9 mouse cellular contexts compared by ENCODE assay signal in genomic region chr5:144761161-144761868, GRCm38 (mm10). TPM values are rescaled to one million over a fixed set of nuclear protein-coding genes. Genes with fewer than 3 reads are reported as not detected.
DNase-seq lines count a peak whose midpoint lies in the region; ATAC-seq lines count a peak whose summit lies in the region.
"Had no signal": no experiment of that assay in that cellular context is flagged by ENCODE, and none has a peak within 500 bp of the region (broad histone marks: within the 10 kb centered on the region; RNA-seq: fewer than 3 reads in every experiment).

Gene Tmem130, minus strand, starts transcription at chr5:144761818.

- no peak within 1 kb of the TSS for H3K27ac ChIP-seq in heart, embryonic 10.5 days
- H3K27ac ChIP-seq in forebrain, embryonic 14.5 days (ENCODE audit: low read depth, low read length), result peak within 1 kb of the TSS; percentile 70
- no peak within 1 kb of the TSS for H3K27ac ChIP-seq in liver, embryonic 12.5 days

- H3K4me2 ChIP-seq in forebrain, embryonic 14.5 days (ENCODE audit: low read length), result peak within 1 kb of the TSS; percentile 62
- H3K4me2 ChIP-seq in liver, embryonic 12.5 days, result peak within 1 kb of the TSS; percentile 52

- H3K36me3 ChIP-seq in heart, embryonic 10.5 days, result no peaks in the 10 kb centered on the region
- no peaks in the 10 kb centered on the region for H3K36me3 ChIP-seq in forebrain, embryonic 14.5 days (ENCODE audit: control insufficient read depth, insufficient read depth, low read length)
- H3K36me3 ChIP-seq in liver, embryonic 12.5 days, result no peaks in the 10 kb centered on the region

- WGBS in heart, embryonic 10.5 days, result under 1% methylated on average over 38 of the region's 38 CpGs
- 2% methylated on average over 36 of the region's 38 CpGs for WGBS in forebrain, embryonic 14.5 days
- 7% methylated on average over 38 of the region's 38 CpGs for WGBS in liver, embryonic 12.5 days (ENCODE audit: insufficient replicate concordance)

- no peak for DNase-seq in heart, embryonic 10.5 days (ENCODE audit: low spot score)
- no peak for DNase-seq in heart, postnatal 10 days
- DNase-seq in brain, embryonic 18.5 days (ENCODE audit: low read depth, low spot score), result peak; percentile 68
- DNase-seq in forebrain, embryonic 14.5 days (ENCODE audit: low spot score), result peak; percentile 75
- DNase-seq in kidney, postnatal 25 days, result peak; percentile 9 to 60
- peak; percentile 90 to 93 for DNase-seq in right cerebral cortex, postnatal 10 days (ENCODE audit: low spot score in 2 of 2)
- DNase-seq in spleen, postnatal 36 days (ENCODE audit: low spot score in 2 of 2), result no peak

- H3K27me3 ChIP-seq in heart, embryonic 10.5 days (ENCODE audit: insufficient read depth, poor library complexity, severe bottlenecking), result peaks cover 48% of the 10 kb centered on the region
- 0 out of 2 replicates have a peak, but pooled peaks cover 5% of the 10 kb centered on the region for H3K27me3 ChIP-seq in forebrain, embryonic 14.5 days (replicated peaks; ENCODE audit: control insufficient read depth, insufficient read depth, low read length)
- peaks cover 45% of the 10 kb centered on the region for H3K27me3 ChIP-seq in liver, embryonic 12.5 days (replicated peaks)

- peaks cover 12% of the 10 kb centered on the region for H3K4me1 ChIP-seq in heart, embryonic 10.5 days
- H3K4me1 ChIP-seq in forebrain, embryonic 14.5 days (ENCODE audit: control insufficient read depth, insufficient read depth, low read length), result peaks cover 11% of the 10 kb centered on the region; the same call in 1 of the 2 replicates
- peaks cover 7% of the 10 kb centered on the region; the same call in 1 of the 2 replicates for H3K4me1 ChIP-seq in liver, embryonic 12.5 days

- peak within 1 kb of the TSS; percentile 51 for H3K4me3 ChIP-seq in heart, embryonic 10.5 days
- peak within 1 kb of the TSS; percentile 46 for H3K4me3 ChIP-seq in forebrain, embryonic 14.5 days (ENCODE audit: low read depth, low read length)
- peak within 1 kb of the TSS; percentile 22 for H3K4me3 ChIP-seq in liver, embryonic 12.5 days

- H3K9me3 ChIP-seq in heart, embryonic 10.5 days, result no peaks in the 10 kb centered on the region
- H3K9me3 ChIP-seq in forebrain, embryonic 14.5 days (replicated peaks; ENCODE audit: control insufficient read depth, low read length), result no peaks in the 10 kb centered on the region
- H3K9me3 ChIP-seq in liver, embryonic 12.5 days (replicated peaks), result no peaks in the 10 kb centered on the region

- peak within 1 kb of the TSS; percentile 70 for H3K9ac ChIP-seq in forebrain, embryonic 14.5 days (ENCODE audit: low read length)
- no peak within 1 kb of the TSS for H3K9ac ChIP-seq in liver, embryonic 12.5 days

- ATAC-seq in forebrain, embryonic 14.5 days, result peak; percentile 84
- ATAC-seq in liver, embryonic 12.5 days, result peak; percentile 27

- intact Hi-C loops in heart, postnatal 10 days (cut with DNase I), result no loop called here

RNA-seq across cellular contexts. Expression of gene Tmem130, which starts in this region (rescaled TPM):
- 1.9 and 2.4 TPM in 2 replicates for polyA plus RNA-seq in heart, embryonic 10.5 days (2016; fragmentation: Nextera tagmentation; extraction: Ambion mirVana)
- total RNA-seq in heart, postnatal 10 days (2021), result under 1 TPM; 0.22 to 0.60 TPM
- polyA plus RNA-seq in forebrain, embryonic 14.5 days (2014; fragmentation: Nextera tagmentation; extraction: Ambion mirVana), result 108 and 139 TPM in 2 replicates
- polyA plus RNA-seq in liver, embryonic 12.5 days (2016; fragmentation: Nextera tagmentation; extraction: Ambion mirVana), result 0.31 and 0.33 TPM in 2 replicates
- total RNA-seq: hematopoietic stem cell, adult 5-6 weeks had no signal

Comparison
In these comparisons a context has a peak if more than half of its experiments do, and no peak if none do; other contexts are left out.
1. RNA of gene Tmem130 (polyA plus RNA-seq): 108 to 139 TPM in forebrain, embryonic 14.5 days; 1.9 to 2.4 TPM in heart, embryonic 10.5 days and 0.31 to 0.33 TPM in liver, embryonic 12.5 days; every median in the first group is over 10 times any median in the second.
2. Peak in ATAC-seq, H3K4me3 ChIP-seq and H3K4me2 ChIP-seq in liver, embryonic 12.5 days; RNA of the gene not detected or under 1 TPM.
3. DNase-seq: peak in brain, embryonic 18.5 days (single experiment), forebrain, embryonic 14.5 days (single experiment), kidney, postnatal 25 days (2 of 2) and right cerebral cortex, postnatal 10 days (2 of 2); none in heart, embryonic 10.5 days (single experiment), heart, postnatal 10 days (0 of 2) and spleen, postnatal 36 days (0 of 2).
4. Peak in every context shown above with its lines, with median percentiles within 50 percentile points of each other: H3K4me3 ChIP-seq.